Mouse (Mus musculus) bone marrow macrophage, adult 2 months (primary cell): ENCODE measurements around the gene Plrg1.

ENCODE experiments used
- CTCF ChIP-seq: IDR thresholded peaks from 2 replicates; pipeline ENCODE4 v1.5.1; 2012; ENCODE audit warnings: low read depth, mild to moderate bottlenecking, low read length, moderate library complexity
- POLR2A ChIP-seq: IDR thresholded peaks from 2 replicates; pipeline ENCODE4 v1.6.1; 2012; ENCODE audit warnings: mild to moderate bottlenecking, low read depth, low read length, borderline replicate concordance

DNA sequence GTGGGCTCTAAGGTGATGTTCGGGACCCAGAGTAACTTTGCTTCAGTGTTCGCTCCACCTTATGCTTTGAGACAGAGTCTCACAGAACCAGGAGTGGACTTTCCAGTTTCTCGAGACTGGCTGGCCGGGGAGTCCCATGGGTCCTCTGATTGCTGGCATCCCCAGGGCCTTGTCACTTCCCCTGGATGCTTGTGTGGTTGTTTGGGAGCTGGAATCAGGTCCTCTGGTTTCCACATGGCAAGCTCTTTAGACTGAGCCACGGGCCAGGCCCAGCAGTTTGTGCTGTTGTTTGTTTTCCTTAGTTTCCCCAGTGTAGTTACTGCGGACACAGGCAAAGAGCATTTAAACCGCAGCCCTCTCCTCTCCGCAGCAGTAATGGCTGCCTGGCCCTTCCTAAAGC lies 21.5 kb upstream of the Plrg1 start:
- TF ChIP-seq CTCF (no peak), POLR2A (no peak)
